Mouse (Mus musculus) liver, embryonic 11.5 days (tissue): ENCODE data around the gene Chst10. TPM values are rescaled to one million over a fixed set of nuclear protein-coding genes. Genes with fewer than 3 reads are reported as not detected.

ENCODE experiments used
- ATAC-seq: fragments of 200-750 bp; cut with Nextera tagmentation; replicated peaks from 2 replicates; pipeline ENCODE4 v1.8.0; 2017; ENCODE audit warnings: moderate number of reproducible peaks, mild to moderate bottlenecking, moderate TSS enrichment, moderate library complexity; ENCODE audit not compliant: low FRiP score
- DNase-seq: peaks from one replicate; pipeline ENCODE4 v3.0.0-alpha.2; 2017; ENCODE audit warnings: low spot score
- H3K27ac ChIP-seq: fragments of 300-500 bp; sonication (generic); 2 replicates; pipeline ENCODE4 v1.5.1; 2014; ENCODE audit warnings: mild to moderate bottlenecking, low read depth, low read length, control low read depth
- H3K27me3 ChIP-seq: fragments of 300-500 bp; sonication (generic); replicated peaks from 2 replicates; pipeline ENCODE4 v1.6.1; 2014; ENCODE audit warnings: low read length, mixed read lengths; ENCODE audit not compliant: control insufficient read depth, insufficient read depth
- H3K36me3 ChIP-seq: fragments of 300-500 bp; sonication (generic); 2 replicates; pipeline ENCODE4 v1.6.1; 2014; ENCODE audit warnings: mild to moderate bottlenecking, low read length, moderate library complexity, mixed read lengths; ENCODE audit not compliant: control insufficient read depth, insufficient read depth
- H3K4me1 ChIP-seq: fragments of 300-500 bp; sonication (generic); replicated peaks from 2 replicates; pipeline ENCODE4 v1.6.1; 2014; ENCODE audit warnings: low read length, mixed read lengths; ENCODE audit not compliant: control insufficient read depth, insufficient read depth
- H3K4me2 ChIP-seq: fragments of 300-500 bp; sonication (generic); 2 replicates; pipeline ENCODE4 v1.6.1; 2014; ENCODE audit warnings: mild to moderate bottlenecking, control low read depth, moderate library complexity
- H3K4me3 ChIP-seq: fragments of 300-500 bp; sonication (generic); 2 replicates; pipeline ENCODE4 v1.5.1; 2014; ENCODE audit warnings: low read depth, low read length, control low read depth
- H3K9ac ChIP-seq: fragments of 300-500 bp; sonication (generic); 2 replicates; pipeline ENCODE4 v1.6.1; 2014; ENCODE audit warnings: low read depth, low read length, control low read depth
- H3K9me3 ChIP-seq: fragments of 300-500 bp; sonication (generic); 2 replicates; pipeline ENCODE4 v1.6.1; 2016; ENCODE audit warnings: low read length, inconsistent platforms, mixed read lengths; ENCODE audit not compliant: control insufficient read depth
- WGBS: fragments of 180-500 bp; shearing (Covaris S2); extraction: QIAGEN DNeasy Blood & Tissue Kit; methylation state at CpG from one replicate; pipeline ENCODE4 v1.1.7; 2014; 5-methylcytosine and 5-hydroxymethylcytosine counted together
- polyA plus RNA-seq: library from polyadenylated mRNA; unstranded; fragments of >200 nt; fragmentation: Nextera tagmentation; extraction: Ambion mirVana; gene quantifications from 2 replicates; pipeline ENCODE4 v1.2.1, GENCODE M21; 2014

The Chst10 gene
- polyA plus RNA-seq, 1 experiment from 2014 or later, result 2.9 TPM

DNA sequence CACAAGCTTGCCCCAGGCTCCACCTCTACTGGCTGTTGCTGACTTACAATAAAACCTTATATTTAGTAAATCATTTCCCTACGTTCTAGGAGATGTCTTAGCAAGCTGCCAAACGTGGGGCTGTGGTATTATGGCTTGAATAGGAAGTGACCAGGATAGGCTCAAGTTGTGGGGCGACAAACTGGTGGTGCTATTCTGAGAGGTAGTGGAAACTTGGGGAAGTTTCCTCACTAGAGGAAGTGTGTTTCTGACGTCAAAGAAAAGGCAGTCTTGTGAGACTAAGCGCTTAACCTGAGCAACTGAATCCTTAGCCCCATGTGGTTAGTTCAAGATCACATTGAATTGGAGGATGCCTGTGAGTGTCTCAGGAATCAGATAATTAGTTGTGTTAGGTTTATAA, 4.6 kb upstream of the Chst10 start:
- peaks cover 13% of the 10 kb centered on the region for H3K27me3 ChIP-seq
- H3K27ac ChIP-seq, result no peak overlapping the region
- no peak overlapping the region for H3K4me3 ChIP-seq
- DNase-seq (no peak), ATAC-seq (no peak)
- H3K9ac ChIP-seq, result no peak overlapping the region
- H3K4me2 ChIP-seq, result no peak overlapping the region
- H3K4me1 ChIP-seq, result no peaks in the 10 kb centered on the region
- 44% methylated on average over 5 of the region's 5 CpGs for WGBS
- H3K9me3 ChIP-seq, result no peaks in the 10 kb centered on the region
- no peaks in the 10 kb centered on the region for H3K36me3 ChIP-seq

DNA sequence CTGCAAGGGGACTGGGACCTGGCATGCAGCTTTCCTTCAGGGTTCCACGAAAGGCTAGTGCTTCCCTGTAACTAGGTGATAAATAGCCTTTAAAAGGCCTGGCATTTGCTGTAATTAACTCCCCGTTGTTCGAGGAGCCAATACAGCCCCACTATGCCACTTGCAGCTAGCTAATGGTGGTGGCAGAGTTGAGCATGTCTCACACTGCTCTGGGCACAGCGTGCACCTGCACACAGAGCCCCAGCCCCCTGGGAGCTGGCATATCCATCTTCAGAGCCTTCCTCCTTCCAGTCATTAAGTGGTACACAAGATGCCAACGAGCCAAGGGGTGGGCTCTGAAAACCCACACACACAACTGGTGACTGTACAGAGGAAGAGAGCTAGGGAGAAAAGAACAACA, 4.9 kb downstream of the Chst10 start:
- Histone ChIP-seq H3K27me3 (peaks cover 17% of the 10 kb centered on the region), H3K4me3 (no peak overlapping the region), H3K9me3 (no peaks in the 10 kb centered on the region), H3K4me2 (no peak overlapping the region), H3K9ac (no peak overlapping the region), H3K36me3 (no peaks in the 10 kb centered on the region), H3K27ac (no peak overlapping the region), H3K4me1 (no peaks in the 10 kb centered on the region)
- ATAC-seq (no peak), DNase-seq (no peak)
- WGBS, result 67% methylated on average over 5 of the region's 5 CpGs

GRCm38 (mm10) chr1:38891444-38891843, 6.5 kb downstream of the Chst10 start:
- Histone ChIP-seq H3K9ac (no peak overlapping the region), H3K9me3 (no peaks in the 10 kb centered on the region), H3K27me3 (peaks cover 2% of the 10 kb centered on the region), H3K27ac (no peak overlapping the region), H3K36me3 (no peaks in the 10 kb centered on the region), H3K4me1 (no peaks in the 10 kb centered on the region), H3K4me3 (no peak overlapping the region), H3K4me2 (no peak overlapping the region)
- 68% methylated on average over 5 of the region's 5 CpGs for WGBS
- DNase-seq, result no peak
- no peak for ATAC-seq

GRCm38 (mm10) chr1:38888803-38889202, 9.2 kb downstream of the Chst10 start:
- no peaks in the 10 kb centered on the region; the same call in 1 of the 2 replicates for H3K4me1 ChIP-seq
- DNase-seq (no peak), ATAC-seq (no peak)
- no peak overlapping the region for H3K4me3 ChIP-seq
- no peaks in the 10 kb centered on the region for H3K9me3 ChIP-seq
- no peaks in the 10 kb centered on the region for H3K36me3 ChIP-seq
- no peaks in the 10 kb centered on the region for H3K27me3 ChIP-seq
- 86% methylated on average over 6 of the region's 6 CpGs for WGBS
- no peak overlapping the region for H3K9ac ChIP-seq
- no peak overlapping the region for H3K4me2 ChIP-seq
- no peak overlapping the region for H3K27ac ChIP-seq

DNA sequence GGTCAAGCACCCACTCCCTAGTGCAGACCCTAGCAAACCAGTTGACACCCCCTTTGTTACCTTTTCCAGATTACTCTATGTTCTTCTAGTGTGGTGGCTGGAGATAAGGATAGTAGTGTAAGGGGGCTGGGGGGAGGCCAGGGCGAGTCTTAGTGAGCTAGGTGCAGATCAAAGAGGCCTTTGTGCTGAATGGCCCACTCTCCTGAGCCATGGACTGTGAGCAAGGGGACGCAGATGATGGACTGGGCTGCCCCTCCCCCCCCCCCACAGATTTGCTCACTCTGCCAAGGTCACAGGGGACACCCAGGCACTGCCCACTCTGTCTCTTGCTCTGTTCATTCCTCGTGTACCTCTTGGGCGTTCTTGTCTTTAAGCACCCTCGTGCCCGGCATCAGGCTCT, 10.9 kb downstream of the Chst10 start:
- Histone ChIP-seq H3K4me2 (no peak overlapping the region), H3K9me3 (no peaks in the 10 kb centered on the region), H3K4me1 (no peaks in the 10 kb centered on the region; the same call in 1 of the 2 replicates), H3K36me3 (no peaks in the 10 kb centered on the region), H3K27ac (no peak overlapping the region), H3K9ac (no peak overlapping the region), H3K4me3 (no peak overlapping the region), H3K27me3 (no peaks in the 10 kb centered on the region)
- 72% methylated on average over 6 of the region's 6 CpGs for WGBS
- DNase-seq, result no peak
- ATAC-seq, result no peak

GRCm38 (mm10) chr1:38886602-38887001, 11.4 kb downstream of the Chst10 start:
- Histone ChIP-seq H3K27ac (no peak overlapping the region), H3K4me2 (no peak overlapping the region), H3K4me1 (no peaks in the 10 kb centered on the region; the same call in 1 of the 2 replicates), H3K9me3 (no peaks in the 10 kb centered on the region), H3K9ac (no peak overlapping the region), H3K4me3 (no peak overlapping the region), H3K27me3 (no peaks in the 10 kb centered on the region), H3K36me3 (no peaks in the 10 kb centered on the region)
- WGBS, result 52% methylated on average over 2 of the region's 2 CpGs
- no peak for ATAC-seq
- no peak for DNase-seq

DNA sequence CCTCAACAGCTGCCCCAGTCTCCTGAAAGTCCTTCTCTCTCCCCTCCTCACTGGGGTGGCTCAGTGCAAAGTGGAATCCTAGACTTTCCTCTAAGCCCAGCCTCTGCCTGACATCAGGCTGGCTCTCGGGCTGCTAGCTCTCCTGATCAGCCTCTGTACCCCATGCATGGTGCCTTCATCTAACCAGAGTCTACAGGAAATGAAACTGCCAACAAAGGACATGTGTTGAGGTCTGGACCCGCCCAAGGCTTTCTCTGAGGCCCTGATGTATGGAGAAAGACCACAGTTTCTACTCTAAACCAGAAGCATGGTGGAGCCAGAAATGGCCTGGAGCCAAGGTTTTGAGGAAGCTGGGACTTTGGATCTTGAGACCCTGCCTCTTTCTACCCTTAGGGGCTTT, 12.0 kb downstream of the Chst10 start:
- Histone ChIP-seq H3K4me1 (no peaks in the 10 kb centered on the region; the same call in 1 of the 2 replicates), H3K27ac (no peak overlapping the region), H3K36me3 (no peaks in the 10 kb centered on the region), H3K9ac (no peak overlapping the region), H3K4me3 (no peak overlapping the region), H3K27me3 (no peaks in the 10 kb centered on the region), H3K4me2 (no peak overlapping the region), H3K9me3 (no peaks in the 10 kb centered on the region)
- 61% methylated on average over 2 of the region's 2 CpGs for WGBS
- ATAC-seq, result no peak
- DNase-seq, result no peak

GRCm38 (mm10) chr1:38883766-38884165, 14.2 kb downstream of the Chst10 start:
- H3K36me3 ChIP-seq, result no peaks in the 10 kb centered on the region
- ATAC-seq, result no peak
- no peak overlapping the region for H3K9ac ChIP-seq
- no peak overlapping the region for H3K4me3 ChIP-seq
- WGBS, result 71% methylated on average over 9 of the region's 9 CpGs
- no peak for DNase-seq
- no peaks in the 10 kb centered on the region for H3K27me3 ChIP-seq
- no peaks in the 10 kb centered on the region; the same call in 1 of the 2 replicates for H3K4me1 ChIP-seq
- no peaks in the 10 kb centered on the region for H3K9me3 ChIP-seq
- H3K27ac ChIP-seq, result no peak overlapping the region
- no peak overlapping the region for H3K4me2 ChIP-seq

DNA sequence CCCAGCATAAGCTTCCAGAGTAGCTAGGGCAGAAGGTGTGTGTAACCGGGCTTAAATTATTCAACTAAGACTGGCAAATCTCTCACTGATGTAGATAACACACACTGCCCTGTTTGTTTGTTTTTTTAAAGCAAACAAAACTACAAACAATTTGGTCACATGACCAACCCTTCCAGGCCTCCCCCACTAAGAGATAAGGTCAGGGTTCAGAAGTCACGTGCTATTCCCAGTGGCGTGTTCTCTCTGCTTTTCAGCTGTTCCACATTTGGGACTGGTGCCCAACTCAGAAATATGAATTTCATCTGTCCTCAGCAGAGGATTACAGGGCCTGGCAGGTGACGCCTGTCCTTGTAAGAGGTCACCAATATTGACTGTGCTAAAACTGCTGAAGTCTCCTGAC, 15.2 kb downstream of the Chst10 start:
- H3K4me1 ChIP-seq, result no peaks in the 10 kb centered on the region; the same call in 1 of the 2 replicates
- 76% methylated on average over 4 of the region's 4 CpGs for WGBS
- DNase-seq, result no peak
- no peaks in the 10 kb centered on the region for H3K9me3 ChIP-seq
- no peak for ATAC-seq
- no peak overlapping the region for H3K4me2 ChIP-seq
- no peaks in the 10 kb centered on the region for H3K27me3 ChIP-seq
- H3K4me3 ChIP-seq, result no peak overlapping the region
- no peak overlapping the region for H3K27ac ChIP-seq
- no peaks in the 10 kb centered on the region for H3K36me3 ChIP-seq
- no peak overlapping the region for H3K9ac ChIP-seq
